Mouse (Mus musculus): ENCODE results near the gene Bpifb2.
"Not testable (repeated sequence)": the region's sequence is repeated elsewhere in the genome, so short reads cannot be mapped to it uniquely, and the experiment has no call there.

The Bpifb2 gene

DNA sequence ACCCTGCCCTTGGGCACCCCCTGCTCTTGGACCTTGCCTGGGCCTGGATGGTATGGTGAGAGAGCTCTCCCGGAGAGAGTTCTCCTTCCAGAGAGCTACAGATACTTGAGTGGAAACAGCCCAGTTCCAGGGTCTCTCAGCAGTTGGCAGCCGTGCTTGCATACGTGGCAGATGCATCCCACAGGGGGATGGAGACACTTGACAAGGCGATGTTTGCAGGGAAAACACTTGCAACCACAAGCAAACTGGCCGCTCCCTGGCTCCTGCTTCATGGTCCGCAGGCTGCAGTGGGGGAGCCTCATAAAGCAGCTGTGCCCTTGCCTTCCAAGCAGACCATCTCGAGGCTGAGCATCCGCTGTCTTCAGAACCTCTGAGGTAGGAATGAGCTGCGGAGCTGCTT lies at the start of gene Bpifb2:
Gene Bpifb2 (plus strand): TSS at position 301 of the 400 bp plus-strand sequence.
- DNase-seq (ENCODE audit: low read depth, low spot score): no peak

DNA sequence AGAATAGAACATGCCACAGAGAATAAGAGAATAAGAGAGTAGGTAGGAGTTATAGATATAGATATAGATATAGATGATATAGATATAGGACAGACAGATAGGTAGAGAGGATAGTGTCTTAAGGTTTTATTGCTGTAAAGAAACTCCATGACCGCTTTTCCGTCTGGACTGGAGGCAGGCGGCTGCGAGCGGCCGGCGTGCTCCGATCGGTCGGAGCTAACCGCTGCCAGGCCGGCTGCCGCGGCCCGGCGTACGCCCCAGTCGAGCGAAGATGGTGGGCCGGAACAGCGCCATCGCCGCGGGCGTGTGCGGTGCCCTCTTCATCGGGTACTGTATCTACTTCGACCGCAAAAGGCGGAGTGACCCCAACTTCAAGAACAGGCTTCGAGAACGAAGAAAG lies 48.9 kb upstream of the Bpifb2 start:
- DNase-seq (ENCODE audit: low read depth, low spot score): not testable (repeated sequence)

DNA sequence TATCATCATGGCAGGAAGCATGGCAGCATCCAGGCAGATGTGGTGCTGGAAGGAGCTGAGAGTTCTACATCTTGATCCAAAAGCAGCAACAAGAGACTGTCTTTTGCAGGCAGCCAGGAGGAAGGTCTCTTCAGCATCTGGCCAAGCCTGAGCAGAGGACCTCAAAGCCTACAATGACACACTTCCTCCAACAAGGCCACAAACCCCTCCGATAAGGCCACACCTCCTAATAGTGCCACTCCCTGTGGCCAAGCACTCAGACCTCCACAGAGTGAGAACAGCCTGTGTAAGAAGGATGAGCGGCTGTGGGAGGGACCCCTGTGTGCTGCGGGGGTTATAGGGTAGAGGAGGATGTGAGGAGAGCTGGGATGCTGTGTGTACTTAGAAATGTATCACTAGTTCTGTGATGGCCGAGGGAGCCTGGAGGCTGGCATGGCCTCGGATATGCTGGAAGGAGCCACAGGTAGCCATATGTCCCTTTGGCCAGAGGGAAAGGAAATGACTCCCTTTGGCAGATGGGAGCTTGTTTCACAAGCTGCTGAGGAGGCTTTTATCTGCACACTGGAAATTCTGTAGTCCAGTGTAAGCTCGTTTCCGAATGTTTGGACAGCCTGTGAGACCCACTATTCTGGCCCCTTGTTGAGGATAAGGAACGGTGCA lies 47.5 kb upstream of the Bpifb2 start:
- no peak for DNase-seq (ENCODE audit: low read depth, low spot score)

DNA sequence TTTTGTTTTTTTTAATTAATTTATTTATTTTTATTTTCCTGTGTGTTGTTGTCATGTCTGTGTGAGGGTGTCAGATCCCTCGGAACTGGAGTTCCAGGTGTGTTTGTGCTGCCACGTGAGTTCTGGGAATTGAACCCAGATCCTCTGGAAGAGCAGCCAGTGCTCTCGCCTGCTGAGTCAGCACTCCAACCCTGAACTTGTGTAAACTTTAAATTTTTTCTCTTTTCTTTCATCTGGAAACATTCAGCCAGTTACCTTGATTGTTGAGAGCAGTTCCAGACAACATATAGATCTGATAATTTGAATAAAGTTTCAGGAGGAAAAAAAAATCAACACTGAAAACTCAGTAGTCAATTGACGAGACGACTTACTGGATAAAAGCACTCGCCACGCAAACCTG lies 46.1 kb upstream of the Bpifb2 start:
- no peak for DNase-seq (ENCODE audit: low read depth, low spot score)

DNA sequence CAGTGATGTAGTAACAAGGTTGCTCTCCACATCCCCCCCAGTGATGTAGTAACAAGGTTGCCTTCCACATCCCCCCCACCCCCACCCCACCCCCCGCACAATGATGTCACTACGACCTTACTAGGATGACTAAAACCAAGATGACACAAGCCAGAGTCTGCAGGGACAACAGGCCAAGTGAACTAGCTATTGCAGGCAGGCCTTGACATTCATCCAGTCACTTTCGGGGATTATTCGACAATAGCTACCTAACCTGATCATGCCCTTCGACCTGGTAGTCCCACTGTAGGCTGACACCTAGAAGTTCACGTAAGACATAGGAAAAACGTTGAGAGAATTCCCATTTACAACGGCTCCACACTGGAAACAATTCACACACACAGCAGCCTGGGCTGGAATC lies 41.6 kb upstream of the Bpifb2 start:
- DNase-seq (ENCODE audit: low read depth, low spot score): no peak

DNA sequence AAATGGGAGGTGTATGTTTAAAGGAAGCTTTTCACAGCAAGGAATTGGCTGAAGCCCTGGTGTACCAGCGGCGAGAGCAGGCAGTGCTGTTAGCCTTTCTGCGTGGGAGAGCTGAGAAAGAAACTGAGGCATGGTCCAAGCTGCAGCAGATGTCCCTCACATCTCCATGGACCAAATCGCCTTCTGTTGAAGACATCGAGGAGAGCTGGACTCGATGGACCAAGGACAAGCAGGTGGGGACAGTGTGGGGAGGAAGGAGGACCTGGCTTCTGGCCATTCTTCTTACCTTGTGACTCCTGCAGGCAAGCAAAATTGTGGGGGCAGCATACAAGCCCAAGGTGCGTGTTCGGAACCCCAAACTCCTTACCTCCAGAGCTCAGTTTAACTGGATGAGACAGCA lies 32.0 kb upstream of the Bpifb2 start:
- DNase-seq (ENCODE audit: low read depth, low spot score): no peak

DNA sequence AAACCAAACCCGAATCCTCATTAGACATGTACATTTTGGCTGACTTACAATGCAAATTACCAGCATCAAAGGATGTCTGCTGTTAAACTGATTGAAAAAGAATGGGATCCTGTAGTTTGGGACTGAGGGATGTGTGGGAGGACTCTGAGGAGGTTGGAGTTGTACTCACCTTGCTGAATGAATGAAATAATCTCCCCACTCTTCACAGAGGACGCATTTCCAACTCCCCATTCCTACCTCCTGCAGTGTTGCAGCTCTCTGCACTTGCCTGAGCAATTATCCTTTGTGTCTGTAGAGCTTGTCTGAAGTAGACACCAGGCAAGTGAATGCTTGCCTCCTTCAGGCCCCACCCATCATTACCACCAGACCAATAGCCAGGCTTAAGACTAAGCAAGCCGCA lies 26.5 kb upstream of the Bpifb2 start:
- DNase-seq (ENCODE audit: low read depth, low spot score): no peak

DNA sequence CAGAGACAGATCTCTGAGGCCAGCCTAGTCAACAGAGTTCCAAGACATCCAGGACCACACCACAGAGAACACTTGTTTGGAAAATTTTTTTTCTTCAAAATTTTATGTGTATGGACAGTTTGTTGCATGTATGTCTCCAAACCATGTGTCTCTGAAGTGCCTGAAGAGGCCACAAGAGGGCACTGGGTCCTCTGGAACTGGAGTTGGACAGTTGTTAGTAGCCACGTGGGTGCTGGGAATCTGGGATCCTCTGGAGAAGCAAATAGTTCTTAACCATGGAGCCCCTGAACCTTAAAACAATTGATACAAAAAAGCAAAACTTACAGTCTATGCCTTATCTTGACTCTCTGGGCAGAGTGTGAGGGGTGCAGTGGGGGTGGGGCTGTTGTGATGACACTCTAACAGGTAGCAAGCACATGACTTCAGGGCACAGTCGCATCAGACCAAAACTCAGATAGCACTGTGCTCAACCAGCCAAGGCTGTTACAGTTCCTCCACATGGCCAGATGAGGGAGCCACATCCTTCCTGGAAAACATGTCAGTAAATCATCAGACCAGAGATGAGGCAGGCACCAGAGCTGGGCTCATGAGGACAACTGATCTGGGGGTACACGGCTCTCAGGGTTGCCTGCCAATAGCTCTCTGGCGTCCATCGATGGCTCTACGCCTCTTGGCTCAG lies 24.4 kb upstream of the Bpifb2 start:
- DNase-seq (ENCODE audit: low read depth, low spot score): no peak

DNA sequence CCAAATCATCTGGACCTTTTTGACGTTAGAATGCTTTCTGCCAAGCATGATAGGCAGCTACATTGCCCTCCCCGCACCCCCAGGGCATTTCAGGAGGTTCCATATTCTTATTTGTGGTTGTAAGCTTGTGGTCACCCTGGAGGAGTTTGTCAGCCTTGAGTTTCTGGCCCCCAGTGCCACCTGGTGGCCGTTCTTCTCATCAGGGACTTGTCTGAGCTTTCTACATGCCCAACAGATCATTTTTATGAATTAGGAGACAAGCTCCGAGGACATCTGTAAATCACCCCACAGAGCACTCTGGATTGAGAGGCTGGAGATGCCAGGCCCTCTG lies 23.9 kb upstream of the Bpifb2 start:
- peak; percentile 42 for DNase-seq (ENCODE audit: low read depth, low spot score)

DNA sequence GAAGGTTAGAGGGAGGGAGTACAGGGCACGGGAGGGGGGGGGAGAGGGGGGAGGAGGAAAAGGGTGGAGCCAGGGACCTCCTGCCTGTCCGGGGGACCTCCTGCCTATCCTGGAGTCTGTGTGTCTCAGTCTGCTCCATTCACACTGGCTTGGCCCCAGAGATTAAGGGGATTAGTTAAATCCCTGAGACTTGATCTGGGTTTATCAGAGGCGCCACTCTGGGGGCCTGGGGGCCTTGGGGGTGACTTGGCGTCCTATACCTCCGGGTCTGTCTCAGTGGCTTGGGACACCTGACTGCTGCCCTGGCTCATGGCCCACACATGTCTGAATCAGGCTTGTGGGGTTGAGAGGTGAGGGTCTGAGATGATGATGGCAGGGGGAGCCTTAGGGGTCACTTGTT lies 21.3 kb upstream of the Bpifb2 start:
- DNase-seq (ENCODE audit: low read depth, low spot score): no peak

DNA sequence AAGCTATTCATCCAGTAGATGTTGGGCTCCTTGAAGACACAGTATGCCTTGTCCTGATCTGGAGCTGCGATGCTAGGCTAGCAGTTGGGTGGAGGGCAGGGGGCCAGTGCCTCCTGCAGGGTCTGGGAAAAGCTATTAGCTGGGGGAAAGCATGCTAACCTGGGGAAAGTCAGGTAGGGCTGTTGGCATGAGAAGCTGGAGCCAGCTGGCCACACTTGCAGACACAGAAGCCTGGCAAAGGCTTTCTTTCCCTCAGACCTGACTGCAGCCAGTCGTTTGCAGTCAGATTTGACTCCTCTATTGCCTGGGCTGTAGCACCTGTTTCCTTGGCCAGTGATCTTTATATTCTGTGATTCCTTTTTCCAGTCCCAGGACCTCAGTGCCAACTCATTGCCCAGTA lies 15.3 kb upstream of the Bpifb2 start:
- DNase-seq (ENCODE audit: low read depth, low spot score): no peak

DNA sequence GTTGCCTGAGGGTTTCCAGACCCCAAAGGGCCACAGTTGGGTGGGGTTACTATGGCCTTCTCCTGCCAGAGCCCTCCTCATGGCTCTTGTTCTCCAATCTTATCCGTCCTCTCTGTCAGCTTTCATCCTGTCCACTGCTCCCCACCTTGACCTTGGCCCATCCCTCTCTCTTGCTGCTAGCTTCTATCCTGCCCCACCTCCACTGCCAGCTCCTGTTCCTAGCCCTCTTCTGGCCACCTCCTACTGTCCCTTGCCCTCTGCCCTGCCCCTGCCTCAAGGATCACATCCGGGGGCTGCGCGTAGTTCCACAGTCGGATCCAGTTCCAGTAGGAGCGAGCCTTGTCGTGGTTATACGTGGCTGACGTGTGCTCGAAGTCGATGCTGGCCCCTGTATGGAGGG lies 14.5 kb upstream of the Bpifb2 start:
- DNase-seq (ENCODE audit: low read depth, low spot score): no peak

DNA sequence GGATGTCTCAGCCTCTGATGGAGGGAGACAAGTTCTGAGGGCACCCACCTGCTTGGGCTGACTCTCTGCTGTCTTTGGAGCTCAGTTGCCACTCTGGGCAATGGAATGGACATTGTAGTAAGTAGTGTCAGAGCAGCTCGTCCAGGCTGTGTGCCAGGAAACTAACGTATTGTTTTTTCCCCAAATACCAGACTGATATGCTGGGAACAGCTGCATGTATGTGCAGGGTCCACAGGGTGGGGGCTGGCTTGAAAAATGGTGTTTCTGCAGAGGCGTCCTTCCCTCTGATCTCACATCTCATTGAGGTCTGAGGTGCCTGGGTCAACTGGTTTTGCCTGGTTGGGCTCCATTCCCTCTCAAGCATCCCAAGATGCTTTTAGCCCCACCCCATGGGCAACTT lies 14.1 kb upstream of the Bpifb2 start:
- DNase-seq (ENCODE audit: low read depth, low spot score): no peak

DNA sequence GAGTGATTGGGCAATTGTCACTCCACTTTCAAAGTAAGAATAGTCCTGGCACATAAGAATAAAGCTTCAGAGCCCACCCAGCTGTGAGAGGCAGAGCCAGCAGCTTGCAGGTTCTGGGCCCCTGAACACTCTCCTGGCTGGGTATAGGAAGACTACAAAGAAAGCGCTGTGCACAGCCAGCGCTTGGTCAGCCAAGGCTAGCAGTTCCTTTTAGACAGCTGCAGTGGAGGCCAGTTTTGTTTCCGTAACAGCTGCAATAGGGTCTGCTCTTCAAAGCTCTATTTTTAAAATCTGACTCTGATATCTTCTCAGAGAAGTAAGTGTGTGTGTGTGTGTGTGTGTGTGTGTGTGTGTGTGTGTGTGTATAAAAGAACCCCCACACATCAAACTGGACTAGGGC lies 12.9 kb upstream of the Bpifb2 start:
- no peak for DNase-seq (ENCODE audit: low read depth, low spot score)

DNA sequence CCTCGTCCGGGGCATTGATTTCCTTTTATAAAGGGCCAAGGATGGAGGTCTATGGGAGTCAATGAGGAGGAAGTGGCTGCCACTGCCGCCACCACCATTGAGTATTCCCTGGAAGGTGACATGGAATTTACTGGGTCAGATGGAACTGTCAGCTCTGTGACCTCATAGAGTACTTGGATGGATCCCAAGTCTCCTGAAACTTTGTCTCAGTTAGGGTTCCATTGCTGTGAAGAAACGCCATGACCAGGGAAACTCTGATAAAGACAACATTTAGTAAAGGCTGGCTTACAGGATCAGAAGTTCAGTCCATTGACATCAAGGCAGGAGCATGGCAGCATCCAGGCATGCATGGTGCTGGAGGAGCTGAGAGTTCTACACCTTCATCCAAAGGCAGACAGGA lies 3.9 kb upstream of the Bpifb2 start, which contains the start of gene Sun5:
Gene Sun5 (minus strand): TSS at position 101 of the 400 bp plus-strand sequence.
- DNase-seq (ENCODE audit: low read depth, low spot score): no peak

DNA sequence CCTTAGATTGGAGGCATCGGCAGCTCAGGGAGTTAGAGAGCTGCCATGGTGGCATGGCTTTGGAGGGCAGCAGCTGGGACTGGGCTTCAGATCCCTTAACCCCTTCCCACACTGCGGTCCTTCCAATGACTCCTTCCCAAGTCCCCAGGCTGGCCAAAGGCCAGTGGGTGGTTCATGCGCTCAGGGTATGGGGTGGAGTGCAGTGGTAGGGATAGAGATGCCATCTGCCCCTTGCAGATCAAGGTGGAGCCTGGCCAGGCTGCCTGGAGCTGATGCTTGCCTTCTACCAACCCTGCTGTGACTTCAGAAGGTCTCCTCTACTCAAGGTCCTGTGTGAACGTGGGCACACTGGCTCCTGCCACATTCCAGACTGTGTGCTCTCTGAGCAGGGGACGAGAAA lies 24.3 kb downstream of the Bpifb2 start:
- no peak for DNase-seq (ENCODE audit: low read depth, low spot score)

DNA sequence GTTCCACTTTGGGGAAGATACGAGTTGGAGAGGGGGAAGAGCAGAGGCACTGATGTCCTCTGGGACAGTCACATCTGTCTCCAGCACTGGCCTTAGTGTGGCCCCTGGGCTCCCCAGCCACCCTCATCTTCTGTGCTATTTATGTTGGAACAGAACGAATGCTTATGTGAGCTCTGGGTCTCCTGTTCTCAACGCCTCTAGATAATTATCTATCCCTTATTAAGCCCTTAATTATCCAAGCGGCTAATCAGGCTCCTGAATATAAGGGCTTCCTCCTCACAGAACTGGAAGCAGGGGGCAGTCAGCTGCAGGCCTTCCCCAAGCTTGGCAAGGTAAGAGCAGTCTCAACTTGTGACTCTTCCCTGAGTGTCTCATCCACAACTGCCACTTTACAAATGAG lies 25.2 kb downstream of the Bpifb2 start, which contains the start of gene Bpifb6:
Gene Bpifb6 (plus strand): TSS at position 301 of the 400 bp plus-strand sequence.
- no peak for DNase-seq (ENCODE audit: low read depth, low spot score)

DNA sequence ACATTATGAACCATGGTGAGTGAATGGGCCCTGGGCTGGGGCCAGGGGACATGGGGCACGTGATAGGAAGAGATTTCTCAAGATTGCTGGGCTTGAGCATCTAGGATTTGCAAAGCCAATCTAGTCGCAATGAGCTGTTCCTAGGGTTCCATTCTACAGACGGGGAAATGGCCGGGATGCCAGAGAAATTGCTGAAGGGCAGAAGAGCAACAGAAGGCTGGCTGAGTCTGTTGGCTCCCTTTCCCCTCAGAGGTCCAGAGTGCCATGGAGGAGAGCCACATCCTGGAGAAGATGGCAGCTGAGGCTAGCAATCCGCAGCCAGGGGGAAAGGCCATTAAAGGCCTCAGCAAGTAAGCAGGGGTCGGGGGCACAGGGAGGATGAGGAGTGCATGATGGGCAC lies 27.9 kb downstream of the Bpifb2 start:
- DNase-seq (ENCODE audit: low read depth, low spot score): no peak

DNA sequence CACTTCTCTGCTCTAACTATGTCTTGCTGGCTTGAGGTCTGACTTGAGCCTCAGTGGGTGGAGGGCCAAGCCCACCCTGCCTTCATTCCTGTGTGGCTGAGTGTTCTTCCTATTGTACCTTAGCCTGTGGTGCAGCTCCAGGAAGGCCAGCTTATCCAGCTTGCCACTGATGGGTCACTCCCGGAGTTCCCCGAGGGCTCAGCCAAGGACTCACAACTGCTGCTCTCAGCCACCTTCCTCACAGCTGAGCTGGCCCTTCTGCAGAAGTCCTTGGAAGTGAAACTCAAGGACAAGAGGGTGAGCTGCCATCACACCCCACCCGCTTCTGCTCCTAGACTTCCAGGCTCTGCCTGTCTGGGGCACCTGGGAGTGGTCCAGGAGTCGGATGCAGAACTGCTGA lies 31.8 kb downstream of the Bpifb2 start:
- no peak for DNase-seq (ENCODE audit: low read depth, low spot score)

DNA sequence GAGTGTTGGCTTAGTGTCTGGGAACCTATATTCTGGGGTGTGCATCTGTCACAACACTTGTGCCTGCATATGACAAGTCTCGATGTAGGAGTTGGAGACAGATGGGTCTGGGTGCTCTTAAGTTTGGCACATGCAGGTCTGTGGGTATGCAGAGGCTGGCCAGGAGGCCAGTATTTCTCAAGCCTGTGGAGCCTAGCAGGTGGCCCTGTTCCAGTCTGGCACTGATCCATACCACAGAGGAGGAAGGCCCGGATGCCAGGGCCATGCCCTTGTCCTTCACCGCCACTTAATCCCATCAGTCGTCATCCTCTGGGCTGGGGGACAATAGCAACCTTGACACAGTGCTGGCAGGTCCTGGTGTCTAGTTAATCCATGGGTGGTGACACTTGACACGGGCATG lies 39.3 kb downstream of the Bpifb2 start:
- DNase-seq (ENCODE audit: low read depth, low spot score): no peak

DNA sequence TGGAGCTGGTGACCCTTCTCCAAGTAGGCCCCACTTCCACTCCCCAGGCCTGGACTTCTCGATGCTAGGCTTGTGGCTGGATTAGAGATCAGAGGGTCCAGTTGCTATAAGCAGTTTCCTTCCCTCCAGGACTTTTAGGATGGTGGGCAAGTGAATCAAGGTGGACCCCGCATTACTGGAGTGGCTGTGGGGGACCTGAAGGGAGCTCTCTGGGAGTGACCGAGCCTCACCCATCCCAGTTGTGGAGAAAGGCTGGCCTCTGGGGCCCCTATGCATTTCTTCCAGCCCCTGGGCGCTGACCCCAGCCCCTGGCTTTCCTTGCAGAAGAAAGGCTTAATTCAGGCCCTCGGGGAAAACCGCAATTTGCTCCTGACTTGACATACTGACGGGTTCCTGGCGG lies 43.1 kb downstream of the Bpifb2 start, which contains the start of gene Bpifb3:
Gene Bpifb3 (plus strand): TSS at position 301 of the 400 bp plus-strand sequence.
- no peak for DNase-seq (ENCODE audit: low read depth, low spot score)

DNA sequence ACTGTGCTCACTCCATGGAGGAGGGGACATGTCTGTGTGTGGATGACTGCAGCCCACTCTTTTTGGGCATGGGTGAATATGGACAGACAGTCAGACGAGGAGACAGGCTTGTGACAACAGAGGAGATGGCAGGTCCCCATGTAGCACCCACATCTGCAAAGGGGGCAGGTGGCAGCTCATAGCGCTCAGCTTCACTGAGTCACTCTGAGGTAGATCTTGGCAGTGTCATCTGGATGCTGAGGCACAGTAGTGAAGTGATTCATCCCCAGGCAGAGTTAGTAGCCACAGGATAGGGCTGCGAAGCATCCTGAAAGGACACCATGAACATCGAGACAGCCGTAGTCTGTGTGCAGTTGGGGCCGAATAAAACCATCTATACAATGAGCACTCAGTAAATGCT lies 46.4 kb downstream of the Bpifb2 start:
- no peak for DNase-seq (ENCODE audit: low read depth, low spot score)

DNA sequence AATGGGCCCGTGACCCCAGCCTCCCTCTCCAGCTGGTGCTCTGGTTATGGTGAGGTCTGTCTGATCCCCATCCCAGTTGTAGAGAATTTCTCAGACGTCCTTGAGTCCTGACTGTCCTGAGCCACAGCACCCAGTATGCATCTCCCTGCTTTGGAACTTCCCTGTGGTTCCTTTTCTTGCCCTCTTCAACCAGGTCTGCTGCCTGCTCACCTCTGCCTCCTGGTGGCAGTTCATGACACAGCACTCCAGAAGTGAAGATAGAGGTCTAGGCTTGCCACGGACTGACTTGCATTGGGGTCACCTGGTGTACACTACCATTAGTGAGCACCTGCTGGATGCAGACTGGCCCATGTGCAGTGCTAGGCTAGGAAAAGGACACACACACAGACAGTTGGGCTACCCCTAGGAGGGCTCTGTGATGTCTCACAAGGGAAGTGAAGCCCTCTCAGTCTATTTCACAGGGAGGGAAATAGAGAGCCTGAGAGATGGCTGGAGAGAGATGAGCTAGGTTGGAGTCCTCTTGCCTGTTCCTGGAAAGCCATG lies 55.1 kb downstream of the Bpifb2 start:
- DNase-seq (ENCODE audit: low read depth, low spot score): peak; percentile 50
